Mouse (Mus musculus) layer of hippocampus, adult 9-10 months (tissue): ENCODE measurements around the gene Tmem191c.

Experiments used
- DNase-seq: peaks from one replicate; pipeline ENCODE4 v3.0.0; 2022; ENCODE audit warnings: low spot score

The Tmem191c gene

DNA sequence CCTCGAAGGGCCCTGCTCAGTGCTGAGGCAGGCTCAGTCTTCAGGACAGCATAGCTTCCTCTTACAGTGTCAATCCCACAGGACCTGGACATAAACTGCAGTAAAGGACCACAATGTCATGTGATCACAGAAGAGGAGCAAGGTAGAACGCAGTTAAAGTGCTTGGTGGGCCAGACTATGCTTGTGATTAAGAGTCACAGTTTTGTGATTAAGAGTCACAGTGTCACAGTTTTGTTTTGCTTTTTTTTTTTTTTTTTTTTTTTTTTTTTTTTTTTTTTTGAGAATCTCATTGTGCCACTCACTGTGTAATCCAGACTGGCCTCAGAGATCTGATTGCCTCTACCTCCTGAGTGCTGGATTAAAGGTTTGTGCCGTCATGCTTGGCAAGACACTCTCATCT, 9.8 kb upstream of the Tmem191c start:
- DNase-seq = no peak

DNA sequence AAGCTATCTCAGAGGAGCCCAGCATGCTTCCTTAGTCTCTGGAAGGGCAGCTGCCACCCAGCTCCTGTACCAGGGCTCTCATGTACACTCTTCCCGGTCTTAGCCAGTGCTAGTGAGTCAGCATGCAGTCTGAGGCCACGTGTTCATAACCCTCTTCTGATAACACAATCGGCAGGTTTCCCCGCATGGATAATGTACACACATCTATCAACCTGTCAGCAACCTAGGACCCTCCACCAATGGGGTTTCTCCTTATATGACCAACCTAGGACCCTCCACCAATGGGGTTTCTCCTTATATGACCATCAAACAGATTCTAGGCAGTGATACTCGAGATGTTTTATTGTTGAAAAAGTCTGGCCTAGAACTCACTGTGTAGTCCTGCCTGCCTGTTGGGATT, 7.9 kb upstream of the Tmem191c start:
- DNase-seq = no peak

DNA sequence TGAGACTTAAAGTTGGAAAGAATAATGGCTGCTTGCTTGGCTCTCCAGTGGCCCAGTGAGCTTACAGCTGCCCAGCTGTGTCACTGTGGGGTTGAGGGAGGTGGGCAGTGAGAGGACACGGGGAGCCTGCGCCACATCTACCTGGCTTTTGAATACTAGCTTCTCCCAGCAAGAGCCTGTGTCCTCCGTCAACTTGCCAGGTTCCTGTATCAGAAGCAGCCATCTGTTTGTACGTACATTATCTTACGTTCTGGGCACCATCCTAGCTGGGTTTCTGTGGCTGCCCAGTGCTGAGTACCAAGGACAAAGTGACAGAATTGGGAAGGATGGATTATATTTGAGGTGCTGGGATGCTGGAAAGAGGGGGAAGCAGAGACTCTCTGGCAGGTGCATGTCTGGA, 6.0 kb upstream of the Tmem191c start:
- no peak for DNase-seq

DNA sequence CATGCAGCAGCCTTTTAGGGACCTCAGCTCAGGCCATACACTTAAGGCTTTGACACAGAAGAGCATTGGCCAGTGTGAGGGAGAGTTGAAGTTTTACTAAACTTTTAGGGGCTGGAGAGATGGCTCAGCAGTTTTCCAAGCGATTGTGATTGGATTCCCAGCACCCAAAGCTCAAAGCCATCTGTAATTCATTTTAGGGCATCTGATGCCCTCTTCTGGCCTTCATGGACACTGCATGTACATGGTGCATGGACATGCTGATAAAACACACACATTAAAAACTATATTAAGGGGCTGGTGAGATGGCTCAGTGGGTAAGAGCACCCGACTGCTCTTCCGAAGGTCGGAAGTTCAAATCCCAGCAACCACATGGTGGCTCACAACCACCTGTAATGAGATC, 4.8 kb upstream of the Tmem191c start:
- no peak for DNase-seq

DNA sequence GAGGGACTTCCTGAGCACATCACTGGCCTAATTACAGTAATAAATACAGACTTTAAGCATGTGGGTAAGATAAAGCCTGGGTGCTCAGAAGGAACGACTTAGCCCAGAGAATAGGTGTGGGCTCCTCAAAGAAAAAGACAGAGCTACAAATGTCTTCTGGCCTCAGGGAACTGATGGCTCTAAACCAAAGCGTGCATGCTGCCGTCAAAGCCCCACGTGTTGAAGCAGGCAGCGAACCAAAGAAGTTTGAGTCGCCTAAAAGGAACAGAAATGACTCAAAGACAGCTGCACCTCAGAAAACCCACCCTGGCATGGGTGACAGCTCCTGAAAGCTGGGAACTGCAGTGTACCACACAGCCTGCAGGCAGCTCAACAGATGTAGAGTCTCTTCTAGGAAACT, 4.0 kb upstream of the Tmem191c start:
- DNase-seq = no peak

- peak; percentile 88 for DNase-seq
Measured at GRCm38 (mm10) chr16:17276164-17277151, 581 bp downstream of the Tmem191c start.

DNA sequence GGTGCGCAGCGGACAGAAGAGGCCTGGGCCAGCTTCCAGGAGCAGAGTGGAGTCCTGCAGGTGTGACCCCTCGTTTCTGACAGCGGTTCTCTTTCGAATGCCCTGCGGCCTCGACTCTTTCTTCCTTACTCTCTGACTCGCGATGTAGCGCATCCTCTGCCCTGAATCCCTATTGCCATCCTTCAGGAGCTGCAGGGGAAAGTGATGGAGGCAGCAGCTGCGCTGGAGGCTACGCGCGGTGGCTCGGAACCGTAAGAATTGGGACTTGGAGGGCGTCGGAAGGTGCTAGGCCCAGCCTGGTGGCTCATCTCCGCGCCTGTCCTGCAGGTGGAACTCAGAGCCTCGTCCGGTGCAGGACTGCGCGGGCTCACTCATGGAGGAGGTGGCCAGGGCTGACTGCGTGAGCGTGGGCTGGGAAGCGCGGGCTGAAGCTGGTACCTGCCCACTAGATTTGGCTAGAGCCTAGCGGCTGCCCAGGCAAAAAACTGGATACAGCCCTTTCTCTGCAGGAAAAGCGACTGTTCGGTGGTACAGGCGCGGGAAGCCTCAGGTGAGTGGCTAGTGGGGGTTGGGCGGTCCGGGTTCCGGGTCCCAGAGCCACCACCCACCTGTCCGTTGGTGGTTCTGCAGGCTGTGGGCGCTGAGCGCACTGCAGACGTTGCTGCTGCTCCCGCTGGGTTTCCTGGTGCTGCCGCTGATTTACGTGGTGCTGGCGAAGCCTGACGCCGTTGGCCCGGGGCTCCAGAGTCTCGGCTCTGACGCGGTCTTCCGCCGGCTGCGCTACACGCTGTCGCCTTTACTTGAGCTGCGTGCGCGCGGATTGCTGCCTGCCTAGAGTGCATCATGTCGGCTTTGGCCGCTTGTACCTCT, 1.7 kb downstream of the Tmem191c start:
- DNase-seq = peak; percentile 31

DNA sequence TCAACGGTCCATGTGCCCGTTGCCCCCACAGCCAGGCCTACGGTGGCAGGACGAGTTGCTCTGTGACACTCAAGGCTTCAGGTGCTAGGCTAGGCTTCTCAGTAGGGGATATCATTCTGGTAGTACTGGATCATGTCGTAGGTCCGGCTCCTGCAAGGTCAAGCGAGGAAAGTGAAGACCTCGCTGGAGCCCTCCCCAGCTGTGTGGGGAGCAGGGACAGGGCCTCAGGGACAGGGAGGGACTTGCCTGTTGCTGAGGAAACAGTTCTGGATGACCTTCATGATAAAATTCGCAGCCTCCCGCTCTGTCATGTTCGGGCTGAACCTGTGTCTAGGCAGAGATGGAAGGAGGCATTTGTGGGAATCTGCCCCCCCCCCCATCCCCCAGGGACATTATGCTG, 4.6 kb downstream of the Tmem191c start:
- DNase-seq = no peak

- no peak for DNase-seq
Measured at GRCm38 (mm10) chr16:17283151-17283550, 7.3 kb downstream of the Tmem191c start.

GRCm38 (mm10) chr16:17287103-17287502, 11.2 kb downstream of the Tmem191c start:
- no peak for DNase-seq

DNA sequence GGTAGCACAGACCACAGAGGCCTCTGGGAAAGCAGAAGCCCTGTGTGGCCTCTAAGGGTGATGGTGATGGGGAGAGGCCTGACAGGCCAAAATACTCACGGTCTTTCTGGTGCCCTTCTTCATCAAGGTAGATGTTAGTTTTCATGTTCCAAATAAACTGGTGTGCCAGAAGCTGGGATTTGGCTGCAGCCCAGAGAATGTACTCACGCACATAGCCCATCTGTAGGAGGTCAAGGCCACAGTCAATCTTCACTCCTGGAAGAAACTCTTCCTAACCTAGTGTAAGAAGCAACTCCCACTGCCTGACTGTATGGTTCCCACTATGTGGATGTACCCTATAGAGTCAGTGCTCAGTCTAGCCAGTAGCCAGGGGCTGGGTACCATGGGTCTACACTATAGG, 15.1 kb downstream of the Tmem191c start:
- DNase-seq = no peak

- DNase-seq = no peak
Measured at GRCm38 (mm10) chr16:17292751-17293150, 16.9 kb downstream of the Tmem191c start.

- DNase-seq = no peak
Measured at GRCm38 (mm10) chr16:17300818-17301217, 24.9 kb downstream of the Tmem191c start.

DNA sequence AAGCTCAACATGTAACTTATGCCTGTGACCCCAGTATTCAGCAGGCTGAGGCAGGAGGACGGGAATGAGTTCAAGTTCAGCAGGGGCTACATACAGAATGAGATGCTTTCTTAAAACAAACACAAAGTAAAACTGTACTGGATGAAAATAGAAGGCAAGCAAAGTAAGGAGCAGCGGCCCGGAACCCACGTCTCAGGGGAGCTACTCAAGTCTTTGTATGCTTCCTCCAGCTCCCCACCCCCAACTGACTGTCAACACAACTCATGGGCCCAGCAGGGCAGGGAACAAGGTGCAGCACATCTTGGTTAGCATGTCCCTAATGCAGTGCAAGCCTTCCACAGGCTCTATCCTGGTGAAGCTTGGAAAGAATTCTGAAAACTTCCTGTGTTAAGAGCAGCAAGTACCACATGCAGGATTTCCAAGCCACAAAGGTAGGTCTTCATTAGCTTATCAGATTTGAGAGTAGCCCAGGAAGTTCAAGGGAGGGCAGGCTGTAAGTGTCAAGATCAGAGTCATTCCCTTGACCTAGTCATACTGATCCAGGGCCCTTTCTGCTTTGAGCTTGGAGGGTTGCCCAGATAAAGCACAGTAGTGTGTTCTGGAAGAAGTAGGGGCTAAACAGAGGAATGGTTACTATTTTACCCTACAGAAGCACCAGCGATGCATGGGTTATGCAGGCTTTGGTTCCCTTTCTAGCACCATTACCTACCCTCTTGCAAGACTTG, 27.8 kb downstream of the Tmem191c start:
- DNase-seq = no peak

GRCm38 (mm10) chr16:17307461-17307860, 31.6 kb downstream of the Tmem191c start:
- no peak for DNase-seq

DNA sequence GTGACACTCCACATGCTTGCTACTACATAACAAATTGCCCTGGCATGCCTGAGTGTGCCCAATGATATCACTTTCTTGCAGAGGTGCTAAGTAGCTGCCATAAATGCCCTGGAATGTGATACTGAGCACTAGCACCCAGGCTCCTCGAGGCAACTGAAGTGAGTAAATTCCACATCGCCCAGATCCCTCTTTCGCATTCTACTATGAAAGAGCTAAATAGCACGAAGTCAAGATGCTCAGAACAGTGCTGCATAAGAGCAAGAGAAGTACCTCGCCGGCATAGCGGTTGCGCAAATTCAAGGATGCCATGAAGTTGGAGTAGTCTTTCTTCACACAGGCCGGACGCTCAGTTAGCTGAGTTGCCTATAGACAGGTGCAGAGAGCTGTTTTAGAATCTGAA, 33.2 kb downstream of the Tmem191c start:
- DNase-seq = no peak

GRCm38 (mm10) chr16:17312531-17312930, 36.7 kb downstream of the Tmem191c start:
- DNase-seq = no peak

- DNase-seq = no peak
Measured at GRCm38 (mm10) chr16:17316554-17316953, 40.7 kb downstream of the Tmem191c start.

DNA sequence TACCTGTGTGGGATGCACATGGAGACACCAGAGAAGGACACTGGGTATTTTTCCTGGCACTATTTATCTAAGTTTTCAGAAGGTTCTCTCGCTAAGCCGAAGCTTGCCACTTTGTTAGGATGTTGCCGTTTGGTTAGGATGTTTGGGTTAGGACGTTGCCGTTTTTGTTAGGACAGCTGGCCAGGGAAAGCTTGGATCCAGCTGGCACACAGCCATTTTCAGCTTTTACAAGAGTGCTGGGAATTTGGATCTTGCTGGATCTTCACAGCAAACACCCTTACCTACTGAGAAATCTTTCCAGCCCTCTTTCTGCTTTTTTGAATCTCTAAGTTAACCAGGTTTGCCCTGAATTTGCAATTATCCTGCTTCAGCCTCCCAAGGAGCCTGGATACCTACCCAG, 45.6 kb downstream of the Tmem191c start:
- no peak for DNase-seq

GRCm38 (mm10) chr16:17324745-17325144, 48.9 kb downstream of the Tmem191c start:
- DNase-seq = no peak

DNA sequence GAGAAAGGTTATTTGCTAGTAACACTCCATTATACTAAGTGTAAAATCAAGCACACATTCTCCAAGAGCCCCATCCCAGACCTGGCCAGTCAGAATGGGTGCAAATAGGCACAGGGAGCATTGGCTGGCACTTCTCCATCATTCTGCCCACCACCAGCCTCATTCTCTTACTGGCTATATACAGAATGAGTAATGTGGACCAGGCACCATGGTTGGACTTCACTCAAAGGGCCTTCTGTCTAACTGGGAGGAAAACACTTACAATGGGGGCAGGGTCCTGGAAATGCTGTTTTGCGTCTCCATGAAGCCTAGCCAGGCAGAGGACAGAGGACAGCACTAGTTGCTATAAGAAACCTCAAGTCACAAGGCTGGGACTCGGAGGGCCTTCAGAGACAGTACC, 50.2 kb downstream of the Tmem191c start:
- DNase-seq = no peak

- no peak for DNase-seq
Measured at GRCm38 (mm10) chr16:17329848-17330570, 54.1 kb downstream of the Tmem191c start.
